Mouse (Mus musculus) kidney, embryonic 16.5 days (tissue): Measurements from ENCODE around the gene Gldc. TPM values are rescaled to one million over a fixed set of nuclear protein-coding genes. Genes with fewer than 3 reads are reported as not detected.

Experiments
- ATAC-seq: fragments of 200-750 bp; cut with Nextera tagmentation; 2 replicates; pipeline ENCODE4 v1.8.0; 2017; ENCODE audit warnings: moderate TSS enrichment; ENCODE audit not compliant: low FRiP score, low TSS enrichment
- H3K27ac ChIP-seq: fragments of 300-500 bp; sonication (generic); 2 replicates; pipeline ENCODE4 v1.5.1; 2014; ENCODE audit warnings: low read length
- H3K27me3 ChIP-seq: fragments of 300-500 bp; sonication (generic); 2 replicates; pipeline ENCODE4 v1.6.1; 2014; ENCODE audit warnings: low read length, control low read depth, mixed read lengths; ENCODE audit not compliant: insufficient read depth
- H3K36me3 ChIP-seq: fragments of 300-500 bp; sonication (generic); 2 replicates; pipeline ENCODE4 v1.6.1; 2014; ENCODE audit warnings: low read length, control low read depth, mixed read lengths; ENCODE audit not compliant: insufficient read depth
- H3K4me1 ChIP-seq: fragments of 300-500 bp; sonication (generic); 2 replicates; pipeline ENCODE4 v1.6.1; 2014; ENCODE audit warnings: low read length, control low read depth, mixed read lengths; ENCODE audit not compliant: insufficient read depth
- H3K4me2 ChIP-seq: fragments of 300-500 bp; sonication (generic); replicated peaks from 2 replicates; pipeline ENCODE4 v1.6.1; 2014; ENCODE audit warnings: low read depth, low read length
- H3K4me3 ChIP-seq: fragments of 300-500 bp; sonication (generic); 2 replicates; pipeline ENCODE4 v1.5.1; 2014; ENCODE audit warnings: mild to moderate bottlenecking, low read length
- H3K9ac ChIP-seq: fragments of 300-500 bp; sonication (generic); replicated peaks from 2 replicates; pipeline ENCODE4 v1.6.1; 2014; ENCODE audit warnings: low read length
- H3K9me3 ChIP-seq: fragments of 300-500 bp; sonication (generic); 2 replicates; pipeline ENCODE4 v1.6.1; 2016; ENCODE audit warnings: low read length, control low read depth
- WGBS: fragments of 180-500 bp; shearing (Covaris S2); extraction: QIAGEN DNeasy Blood & Tissue Kit; methylation state at CpG from one replicate; pipeline ENCODE4 v1.1.7; 2014; 5-methylcytosine and 5-hydroxymethylcytosine counted together
- polyA plus RNA-seq: library from polyadenylated mRNA; unstranded; fragments of >200 nt; fragmentation: Nextera tagmentation; extraction: Ambion mirVana; gene quantifications from 2 replicates; pipeline ENCODE4 v1.2.1, GENCODE M21; 2015

The Gldc gene
- polyA plus RNA-seq, 1 experiment from 2014 or later, result 10.9 TPM

GRCm38 (mm10) chr19:30164228-30164627, 11.0 kb downstream of the Gldc start:
- WGBS, result 86% methylated on average over 2 of the region's 2 CpGs
- H3K9ac ChIP-seq, result no peak overlapping the region
- no peak for ATAC-seq

GRCm38 (mm10) chr19:30162808-30163207, 12.4 kb downstream of the Gldc start:
- Histone ChIP-seq H3K4me2 (no peak overlapping the region), H3K9ac (no peak overlapping the region), H3K36me3 (no peaks in the 10 kb centered on the region), H3K9me3 (no peaks in the 10 kb centered on the region), H3K27me3 (no peaks in the 10 kb centered on the region), H3K4me1 (no peaks in the 10 kb centered on the region), H3K4me3 (no peak overlapping the region), H3K27ac (no peak overlapping the region)
- 81% methylated on average over 5 of the region's 5 CpGs for WGBS
- no peak for ATAC-seq

More at GRCm38 (mm10) chr19:30164228-30164627, 11.0 kb downstream of the Gldc start:
- no peaks in the 10 kb centered on the region for H3K4me1 ChIP-seq
- no peaks in the 10 kb centered on the region for H3K9me3 ChIP-seq
- H3K4me3 ChIP-seq, result no peak overlapping the region
- no peaks in the 10 kb centered on the region for H3K27me3 ChIP-seq
- H3K27ac ChIP-seq, result no peak overlapping the region
- H3K36me3 ChIP-seq, result no peaks in the 10 kb centered on the region
- no peak overlapping the region for H3K4me2 ChIP-seq

- H3K4me1 ChIP-seq, result no peaks in the 10 kb centered on the region
- H3K4me3 ChIP-seq, result no peak overlapping the region
- H3K27ac ChIP-seq, result no peak overlapping the region
- 77% methylated on average over 2 of the region's 2 CpGs for WGBS
- no peaks in the 10 kb centered on the region for H3K9me3 ChIP-seq
- ATAC-seq, result no peak
- H3K36me3 ChIP-seq, result no peaks in the 10 kb centered on the region
- no peak overlapping the region for H3K9ac ChIP-seq
- H3K4me2 ChIP-seq, result no peak overlapping the region
- H3K27me3 ChIP-seq, result no peaks in the 10 kb centered on the region
Measured at GRCm38 (mm10) chr19:30160021-30160420, 15.2 kb downstream of the Gldc start.

- no peak overlapping the region for H3K27ac ChIP-seq
- no peaks in the 10 kb centered on the region for H3K36me3 ChIP-seq
- H3K4me2 ChIP-seq, result no peak overlapping the region
- H3K4me3 ChIP-seq, result no peak overlapping the region
- no peaks in the 10 kb centered on the region for H3K4me1 ChIP-seq
- WGBS, result 88% methylated on average over 4 of the region's 4 CpGs
- no peaks in the 10 kb centered on the region for H3K9me3 ChIP-seq
- H3K27me3 ChIP-seq, result no peaks in the 10 kb centered on the region
- H3K9ac ChIP-seq, result no peak overlapping the region
- ATAC-seq, result no peak
Measured at GRCm38 (mm10) chr19:30158189-30158588, 17.0 kb downstream of the Gldc start.

GRCm38 (mm10) chr19:30157031-30157687, 18.1 kb downstream of the Gldc start:
- H3K36me3 ChIP-seq, result no peaks in the 10 kb centered on the region
- no peak overlapping the region for H3K9ac ChIP-seq
- H3K4me2 ChIP-seq, result no peak overlapping the region
- no peak for ATAC-seq
- 69% methylated on average over 12 of the region's 12 CpGs for WGBS
- no peaks in the 10 kb centered on the region for H3K27me3 ChIP-seq
- H3K27ac ChIP-seq, result no peak overlapping the region
- no peak overlapping the region for H3K4me3 ChIP-seq
- no peaks in the 10 kb centered on the region for H3K9me3 ChIP-seq
- H3K4me1 ChIP-seq, result no peaks in the 10 kb centered on the region

- Histone ChIP-seq H3K4me3 (no peak overlapping the region), H3K36me3 (no peaks in the 10 kb centered on the region), H3K4me2 (no peak overlapping the region), H3K27ac (no peak overlapping the region), H3K9me3 (no peaks in the 10 kb centered on the region), H3K4me1 (no peaks in the 10 kb centered on the region; the same call in 1 of the 2 replicates), H3K9ac (no peak overlapping the region), H3K27me3 (no peaks in the 10 kb centered on the region)
- ATAC-seq, result no peak
- 69% methylated on average over 3 of the region's 3 CpGs for WGBS
Measured at GRCm38 (mm10) chr19:30153729-30154128, 21.5 kb downstream of the Gldc start.

- Histone ChIP-seq H3K9ac (no peak overlapping the region), H3K4me1 (no peaks in the 10 kb centered on the region; the same call in 1 of the 2 replicates), H3K27ac (no peak overlapping the region), H3K4me3 (no peak overlapping the region), H3K4me2 (no peak overlapping the region), H3K36me3 (no peaks in the 10 kb centered on the region), H3K27me3 (no peaks in the 10 kb centered on the region), H3K9me3 (no peaks in the 10 kb centered on the region)
- 83% methylated on average over 10 of the region's 10 CpGs for WGBS
- no peak for ATAC-seq
Measured at GRCm38 (mm10) chr19:30151290-30151689, 23.9 kb downstream of the Gldc start.

GRCm38 (mm10) chr19:30149238-30149805, 25.9 kb downstream of the Gldc start:
- no peak overlapping the region for H3K27ac ChIP-seq
- WGBS, result 18% methylated on average over 6 of the region's 6 CpGs
- peak; percentile 73 for ATAC-seq
- no peak overlapping the region for H3K9ac ChIP-seq
- H3K27me3 ChIP-seq, result no peaks in the 10 kb centered on the region
- H3K36me3 ChIP-seq, result no peaks in the 10 kb centered on the region
- H3K4me1 ChIP-seq, result no peaks in the 10 kb centered on the region; the same call in 1 of the 2 replicates
- no peak overlapping the region for H3K4me2 ChIP-seq
- no peak overlapping the region for H3K4me3 ChIP-seq
- H3K9me3 ChIP-seq, result no peaks in the 10 kb centered on the region

GRCm38 (mm10) chr19:30147306-30147705, 27.9 kb downstream of the Gldc start:
- H3K4me1 ChIP-seq, result no peaks in the 10 kb centered on the region; the same call in 1 of the 2 replicates
- H3K27ac ChIP-seq, result no peak overlapping the region
- H3K9me3 ChIP-seq, result no peaks in the 10 kb centered on the region
- 77% methylated on average over 4 of the region's 4 CpGs for WGBS
- no peak for ATAC-seq
- no peak overlapping the region for H3K4me3 ChIP-seq
- H3K36me3 ChIP-seq, result no peaks in the 10 kb centered on the region
- no peak overlapping the region for H3K9ac ChIP-seq
- no peaks in the 10 kb centered on the region for H3K27me3 ChIP-seq
- H3K4me2 ChIP-seq, result no peak overlapping the region

GRCm38 (mm10) chr19:30146761-30147160, 28.5 kb downstream of the Gldc start:
- no peak for ATAC-seq
- no peak overlapping the region for H3K4me2 ChIP-seq
- no peak overlapping the region for H3K4me3 ChIP-seq
- H3K9me3 ChIP-seq, result no peaks in the 10 kb centered on the region
- H3K4me1 ChIP-seq, result no peaks in the 10 kb centered on the region; the same call in 1 of the 2 replicates
- H3K27me3 ChIP-seq, result no peaks in the 10 kb centered on the region
- WGBS, result 86% methylated on average over 6 of the region's 6 CpGs
- no peak overlapping the region for H3K9ac ChIP-seq
- H3K36me3 ChIP-seq, result no peaks in the 10 kb centered on the region
- H3K27ac ChIP-seq, result no peak overlapping the region
